Mouse (Mus musculus) 3134 (cell line): Measurements from ENCODE around the gene Gbp2b.
"Not testable (repeated sequence)": the region's sequence is repeated elsewhere in the genome, so short reads cannot be mapped to it uniquely, and the experiment has no call there.

Experiments
- DNase-seq: peaks from one replicate; pipeline ENCODE4 v3.0.0-alpha.2; 2011; ENCODE audit warnings: low spot score; ENCODE audit not compliant: insufficient read length; ENCODE audit errors: extremely low read depth

Gene Gbp2b

GRCm38 (mm10) chr3:142594547-142594946 lies at the start of gene Gbp2b:
Gene Gbp2b (plus strand): TSS chr3:142594847.
- DNase-seq, result no peak

- no peak for DNase-seq
These were observed 48.0 kb upstream of the Gbp2b start for GRCm38 (mm10) chr3:142546690-142547089.

- DNase-seq, result no peak
These were observed 44.5 kb upstream of the Gbp2b start for GRCm38 (mm10) chr3:142550052-142550676.

GRCm38 (mm10) chr3:142554601-142555000 lies 40.0 kb upstream of the Gbp2b start:
- no peak for DNase-seq

GRCm38 (mm10) chr3:142555623-142556022 lies 39.0 kb upstream of the Gbp2b start:
- no peak for DNase-seq

- DNase-seq, result peak; percentile 17
These were observed 34.9 kb upstream of the Gbp2b start, which contains the start of gene Gbp3 for GRCm38 (mm10) chr3:142559632-142560228. Gene Gbp3 (plus strand): TSS chr3:142560026.

- peak; percentile 79 for DNase-seq
These were observed 34.2 kb upstream of the Gbp2b start for GRCm38 (mm10) chr3:142560296-142560948.

GRCm38 (mm10) chr3:142561045-142561646 lies 33.5 kb upstream of the Gbp2b start:
- no peak for DNase-seq

GRCm38 (mm10) chr3:142561666-142562065 lies 33.0 kb upstream of the Gbp2b start:
- DNase-seq, result no peak

GRCm38 (mm10) chr3:142567490-142567889 lies 27.2 kb upstream of the Gbp2b start:
- DNase-seq, result not testable (repeated sequence)

GRCm38 (mm10) chr3:142570738-142571137 lies 23.9 kb upstream of the Gbp2b start:
- no peak for DNase-seq

GRCm38 (mm10) chr3:142577108-142577507 lies 17.5 kb upstream of the Gbp2b start:
- DNase-seq, result no peak

GRCm38 (mm10) chr3:142578342-142578741 lies 16.3 kb upstream of the Gbp2b start:
- no peak for DNase-seq

GRCm38 (mm10) chr3:142583067-142583466 lies 11.6 kb upstream of the Gbp2b start:
- no peak for DNase-seq

- DNase-seq, result no peak
These were observed 7.3 kb upstream of the Gbp2b start for GRCm38 (mm10) chr3:142587386-142587785.

GRCm38 (mm10) chr3:142588888-142589287 lies 5.8 kb upstream of the Gbp2b start:
- no peak for DNase-seq

GRCm38 (mm10) chr3:142590431-142591067 lies 4.1 kb upstream of the Gbp2b start:
- DNase-seq, result no peak

GRCm38 (mm10) chr3:142597923-142598322 lies 3.3 kb downstream of the Gbp2b start:
- DNase-seq, result no peak

GRCm38 (mm10) chr3:142601675-142602074 lies 7.0 kb downstream of the Gbp2b start:
- DNase-seq, result no peak

GRCm38 (mm10) chr3:142618658-142619057 lies 24.0 kb downstream of the Gbp2b start:
- no peak for DNase-seq

- DNase-seq, result peak; percentile 23
These were observed 25.0 kb downstream of the Gbp2b start for GRCm38 (mm10) chr3:142619606-142620005.
